Mouse (Mus musculus): ENCODE data around the gene Bcas3.

GRCm38 (mm10) chr11:85857997-85858698 is 505.2 kb downstream of the Bcas3 start:
- TF ChIP-seq GATA1 (IDR thresholded peaks at IDR 0.05; ENCODE audit: borderline replicate concordance, low read length) (no peak), CTCF (IDR thresholded peaks at IDR 0.05; ENCODE audit: low read depth, low read length) (no peak)

Data from G1E (cell line).